Comparison of ENCODE assay signal across 10 mouse cellular contexts in genomic region chr3:41541313-41541712, GRCm38 (mm10). TPM values are rescaled to one million over a fixed set of nuclear protein-coding genes. Genes with fewer than 3 reads are reported as not detected.
DNase-seq lines count a peak whose midpoint lies in the region; ATAC-seq and TF ChIP-seq lines count a peak whose summit lies in the region.
"Had no signal": no experiment of that assay in that cellular context is flagged by ENCODE, and none has a peak within 500 bp of the region (broad histone marks: within the 10 kb centered on the region; RNA-seq: fewer than 3 reads in every experiment).

No protein-coding gene starts in this region.

- no peaks in the 10 kb centered on the region for H3K9me3 ChIP-seq in lung, embryonic 14.5 days (ENCODE audit: low read depth, low read length)
- no peaks in the 10 kb centered on the region for H3K9me3 ChIP-seq in G1E (replicated peaks)
- no peaks in the 10 kb centered on the region for H3K9me3 ChIP-seq in stomach, postnatal 0 days (ENCODE audit: control insufficient read depth, low read length)
- no peaks in the 10 kb centered on the region for H3K9me3 ChIP-seq in hindbrain, embryonic 16.5 days (ENCODE audit: control insufficient read depth, low read length)
- H3K9me3 ChIP-seq: hindbrain, embryonic 13.5 days had no signal

- TF ChIP-seq EP300 in stomach, postnatal 0 days (optimal IDR thresholded peaks at IDR 0.05), result no peak

- H3K4me1 ChIP-seq in lung, embryonic 14.5 days (ENCODE audit: insufficient read depth), result no peaks in the 10 kb centered on the region
- peaks cover 14% of the 10 kb centered on the region for H3K4me1 ChIP-seq in G1E (ENCODE audit: insufficient read depth, low read depth, low read length)
- H3K4me1 ChIP-seq in cortical plate, adult 2 months (ENCODE audit: control insufficient read depth, insufficient read depth, low read length), result no peaks in the 10 kb centered on the region
- H3K4me1 ChIP-seq in stomach, postnatal 0 days (replicated peaks; ENCODE audit: control insufficient read depth, insufficient read depth), result no peaks in the 10 kb centered on the region
- H3K4me1 ChIP-seq in hindbrain, embryonic 16.5 days (ENCODE audit: control insufficient read depth, insufficient read depth, low read depth, low read length), result no peaks in the 10 kb centered on the region; the same call in 1 of the 2 replicates

- no peak overlapping the region for H3K4me2 ChIP-seq in lung, embryonic 14.5 days
- no peak overlapping the region for H3K4me2 ChIP-seq in stomach, postnatal 0 days (replicated peaks; ENCODE audit: low read depth)
- no peak overlapping the region for H3K4me2 ChIP-seq in hindbrain, embryonic 16.5 days (ENCODE audit: low read length)
- H3K4me2 ChIP-seq: hindbrain, embryonic 13.5 days had no signal

- ATAC-seq in lung, embryonic 14.5 days (ENCODE audit: insufficient read depth), result no peak
- ATAC-seq in G1E (ENCODE audit: extremely low read depth, insufficient number of reproducible peaks, low FRiP score, poor library complexity, severe bottlenecking), result peak; percentile 81
- ATAC-seq in stomach, postnatal 0 days (ENCODE audit: low FRiP score, low TSS enrichment), result no peak
- no peak for ATAC-seq in hindbrain, embryonic 16.5 days

- H3K27me3 ChIP-seq in lung, embryonic 14.5 days (ENCODE audit: insufficient read depth, low read length), result no peaks in the 10 kb centered on the region
- peaks cover 37% of the 10 kb centered on the region for H3K27me3 ChIP-seq in G1E (ENCODE audit: insufficient read depth, low read length)
- no peaks in the 10 kb centered on the region for H3K27me3 ChIP-seq in stomach, postnatal 0 days (ENCODE audit: control insufficient read depth, insufficient read depth, low read length)
- H3K27me3 ChIP-seq in hindbrain, embryonic 16.5 days (replicated peaks; ENCODE audit: control insufficient read depth, insufficient read depth, low read length), result no peaks in the 10 kb centered on the region
- H3K27me3 ChIP-seq: hindbrain, embryonic 13.5 days had no signal

- no peak overlapping the region for H3K27ac ChIP-seq in lung, embryonic 14.5 days (ENCODE audit: low read depth)
- H3K27ac ChIP-seq in cortical plate, adult 2 months (ENCODE audit: insufficient read depth, low read length), result no peak overlapping the region
- no peak overlapping the region for H3K27ac ChIP-seq in stomach, postnatal 0 days (replicated peaks)
- no peak overlapping the region for H3K27ac ChIP-seq in hindbrain, embryonic 16.5 days (ENCODE audit: low read depth, low read length)
- H3K27ac ChIP-seq: hindbrain, embryonic 13.5 days had no signal

- no peak overlapping the region for H3K4me3 ChIP-seq in lung, embryonic 14.5 days (ENCODE audit: low read depth, low read length)
- no peak overlapping the region for H3K4me3 ChIP-seq in G1E (ENCODE audit: low read depth, low read length)
- H3K4me3 ChIP-seq in cortical plate, adult 2 months (ENCODE audit: insufficient read depth, low read length), result no peak overlapping the region
- H3K4me3 ChIP-seq in stomach, postnatal 0 days (ENCODE audit: low read depth, low read length), result no peak overlapping the region
- H3K4me3 ChIP-seq in hindbrain, embryonic 16.5 days (ENCODE audit: low read length), result no peak overlapping the region
- H3K4me3 ChIP-seq: hindbrain, embryonic 13.5 days had no signal

- no peak for DNase-seq in lung, embryonic 14.5 days
- DNase-seq in lung, postnatal 10 days, result no peak
- peak; percentile 31 for DNase-seq in G1E (ENCODE audit: low spot score)
- no peak for DNase-seq in stomach, postnatal 0 days (ENCODE audit: low spot score)
- DNase-seq in frontal cortex, postnatal 25 days (ENCODE audit: low spot score in 2 of 2), result no peak
- DNase-seq: cerebellum, adult 9-10 months; gastrocnemius, postnatal 25 days had no signal

- no peak for TF ChIP-seq POLR2A in cortical plate, adult 2 months (IDR thresholded peaks at IDR 0.05; ENCODE audit: extremely low read depth, insufficient read depth, low read length)

- H3K36me3 ChIP-seq in lung, embryonic 14.5 days (ENCODE audit: insufficient read depth), result no peaks in the 10 kb centered on the region
- no peaks in the 10 kb centered on the region for H3K36me3 ChIP-seq in G1E (replicated peaks)
- no peaks in the 10 kb centered on the region for H3K36me3 ChIP-seq in stomach, postnatal 0 days (ENCODE audit: control insufficient read depth, insufficient read depth, low read length)
- no peaks in the 10 kb centered on the region for H3K36me3 ChIP-seq in hindbrain, embryonic 16.5 days (ENCODE audit: control insufficient read depth, insufficient read depth, low read length)
- H3K36me3 ChIP-seq: hindbrain, embryonic 13.5 days had no signal

- WGBS in lung, embryonic 14.5 days, result 75% methylated on average over 3 of the region's 3 CpGs
- WGBS in stomach, postnatal 0 days, result 74% methylated on average over 3 of the region's 3 CpGs
- 78% methylated on average over 3 of the region's 3 CpGs for WGBS in hindbrain, embryonic 16.5 days

- no peak overlapping the region for H3K9ac ChIP-seq in lung, embryonic 14.5 days
- H3K9ac ChIP-seq in stomach, postnatal 0 days (ENCODE audit: low read length), result no peak overlapping the region
- H3K9ac ChIP-seq in hindbrain, embryonic 16.5 days (ENCODE audit: low read depth, low read length), result no peak overlapping the region
- H3K9ac ChIP-seq: hindbrain, embryonic 13.5 days had no signal

- TF ChIP-seq CTCF in lung, embryonic 14.5 days (IDR thresholded peaks at IDR 0.05; ENCODE audit: low read depth), result peak; percentile 45
- TF ChIP-seq CTCF in G1E (IDR thresholded peaks at IDR 0.05; ENCODE audit: low read depth, low read length), result peak; percentile 75
- TF ChIP-seq CTCF in cortical plate, adult 2 months (IDR thresholded peaks at IDR 0.05; ENCODE audit: extremely low read depth, insufficient read depth, low read length), result 0 out of 2 replicates have a peak, but pooled peaks have one; percentile 14
- peak; percentile 59 for TF ChIP-seq CTCF in stomach, postnatal 0 days (IDR thresholded peaks at IDR 0.05; ENCODE audit: low read depth)

RNA-seq across cellular contexts. Expression of gene Jade1, which starts 14.2 kb away (rescaled TPM):
- polyA plus RNA-seq in lung, embryonic 14.5 days (2014; fragmentation: Nextera tagmentation; extraction: Ambion mirVana), result 10.3 and 10.5 TPM in 2 replicates
- total RNA-seq in G1E (2014; fragmentation: Nextera tagmentation), result 129 and 146 TPM in 2 replicates
- total RNA-seq in G1E (2017), result 138 and 159 TPM in 2 replicates
- polyA plus RNA-seq in G1E (2012), result 48.2 and 63.7 TPM in 2 replicates
- polyA plus RNA-seq in cortical plate, adult 2 months (2012; rRNA removed), result 30.4 and 30.9 TPM in 2 replicates
- 7.6 and 9.0 TPM in 2 replicates for polyA plus RNA-seq in stomach, postnatal 0 days (2015; fragmentation: Nextera tagmentation; extraction: Ambion mirVana)
- 12.7 TPM in 2 replicates for polyA plus RNA-seq in hindbrain, embryonic 16.5 days (2015; fragmentation: Nextera tagmentation; extraction: Ambion mirVana)

Comparison
In these comparisons a context has a peak if more than half of its experiments do, and no peak if none do; other contexts are left out.
1. CTCF ChIP-seq: peak in every context shown above with its lines; median percentile 75 in G1E; 59 in stomach, postnatal 0 days; 45 in lung, embryonic 14.5 days; 14 in cortical plate, adult 2 months.